Mouse (Mus musculus) intestine, embryonic 16.5 days (tissue): Measurements from ENCODE around the gene Idh3b. TPM values are rescaled to one million over a fixed set of nuclear protein-coding genes. Genes with fewer than 3 reads are reported as not detected.
A peak's percentile ranks its signal among the peaks of the same experiment; 100 is the strongest.

Experiments
- ATAC-seq: fragments of 200-750 bp; cut with Nextera tagmentation; 2 replicates; pipeline ENCODE4 v1.8.0; 2017; ENCODE audit warnings: moderate TSS enrichment, moderate library complexity
- H3K27ac ChIP-seq: fragments of 300-500 bp; sonication (generic); 2 replicates; pipeline ENCODE4 v1.5.1; 2014; ENCODE audit warnings: mild to moderate bottlenecking, low read length
- H3K27me3 ChIP-seq: fragments of 300-500 bp; sonication (generic); replicated peaks from 2 replicates; pipeline ENCODE4 v1.6.1; 2014; ENCODE audit warnings: low read length, control low read depth, mixed read lengths; ENCODE audit not compliant: control insufficient read depth, insufficient read depth
- H3K36me3 ChIP-seq: fragments of 300-500 bp; sonication (generic); 2 replicates; pipeline ENCODE4 v1.6.1; 2014; ENCODE audit warnings: low read length, control low read depth; ENCODE audit not compliant: control insufficient read depth, insufficient read depth
- H3K4me1 ChIP-seq: fragments of 300-500 bp; sonication (generic); 2 replicates; pipeline ENCODE4 v1.6.1; 2014; ENCODE audit warnings: low read length, control low read depth, mixed read lengths; ENCODE audit not compliant: control insufficient read depth, insufficient read depth
- H3K4me2 ChIP-seq: fragments of 300-500 bp; sonication (generic); 2 replicates; pipeline ENCODE4 v1.6.1; 2014; ENCODE audit warnings: low read depth, low read length, control low read depth
- H3K4me3 ChIP-seq: fragments of 300-500 bp; sonication (generic); 2 replicates; pipeline ENCODE4 v1.5.1; 2014; ENCODE audit warnings: mild to moderate bottlenecking, low read length
- H3K9ac ChIP-seq: fragments of 300-500 bp; sonication (generic); 2 replicates; pipeline ENCODE4 v1.6.1; 2014; ENCODE audit warnings: low read depth, low read length
- H3K9me3 ChIP-seq: fragments of 300-500 bp; sonication (generic); 2 replicates; pipeline ENCODE4 v1.6.1; 2016; ENCODE audit warnings: low read length, control low read depth; ENCODE audit not compliant: control insufficient read depth
- WGBS: fragments of 180-500 bp; shearing (Covaris S2); extraction: QIAGEN DNeasy Blood & Tissue Kit; methylation state at CpG from one replicate; pipeline ENCODE4 v1.1.7; 2014; 5-methylcytosine and 5-hydroxymethylcytosine counted together
- polyA plus RNA-seq: library from polyadenylated mRNA; unstranded; fragments of >200 nt; fragmentation: Nextera tagmentation; extraction: Ambion mirVana; gene quantifications from 2 replicates; pipeline ENCODE4 v1.2.1, GENCODE M21; 2015

The Idh3b gene
- polyA plus RNA-seq, 1 experiment from 2014 or later = 308 TPM

- Histone ChIP-seq H3K9me3 (no peaks in the 10 kb centered on the region), H3K4me3 (peak overlapping the region; percentile 73), H3K27me3 (peaks cover 12% of the 10 kb centered on the region), H3K36me3 (no peaks in the 10 kb centered on the region), H3K4me1 (peaks cover 21% of the 10 kb centered on the region), H3K4me2 (peak overlapping the region; percentile 84), H3K27ac (no peak overlapping the region), H3K9ac (peak overlapping the region; percentile 77)
- peak; percentile 12; the same call in 1 of the 2 replicates for ATAC-seq
- WGBS = 10% methylated on average over 20 of the region's 20 CpGs
Observed at GRCm38 (mm10) chr2:130294218-130294935, 10.0 kb upstream of the Idh3b start.

DNA sequence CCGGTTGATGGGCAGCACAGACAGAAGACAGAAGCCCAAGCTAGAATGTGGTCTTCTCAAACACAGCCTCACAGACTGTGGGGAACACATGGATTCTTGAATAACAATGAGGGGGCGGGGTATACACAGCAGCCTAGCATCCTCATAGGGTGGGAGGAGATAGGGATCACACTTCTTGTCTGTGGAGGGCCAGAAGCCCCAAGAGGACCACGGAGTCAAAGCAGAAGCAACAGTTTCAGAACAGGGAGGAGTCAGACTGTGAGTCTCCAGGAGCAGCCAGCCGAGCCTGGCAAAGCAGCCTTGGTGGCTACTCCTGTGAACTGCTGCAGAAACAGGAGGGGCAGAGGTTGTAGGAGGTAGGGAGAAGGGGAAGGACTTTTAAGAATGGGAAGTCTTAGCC lies 9.1 kb upstream of the Idh3b start:
- Histone ChIP-seq H3K27me3 (peaks cover 12% of the 10 kb centered on the region), H3K9ac (no peak overlapping the region), H3K4me3 (no peak overlapping the region), H3K4me1 (peaks cover 21% of the 10 kb centered on the region), H3K4me2 (no peak overlapping the region), H3K27ac (no peak overlapping the region), H3K36me3 (no peaks in the 10 kb centered on the region), H3K9me3 (no peaks in the 10 kb centered on the region)
- no peak for ATAC-seq
- 13% methylated on average over 4 of the region's 4 CpGs for WGBS

DNA sequence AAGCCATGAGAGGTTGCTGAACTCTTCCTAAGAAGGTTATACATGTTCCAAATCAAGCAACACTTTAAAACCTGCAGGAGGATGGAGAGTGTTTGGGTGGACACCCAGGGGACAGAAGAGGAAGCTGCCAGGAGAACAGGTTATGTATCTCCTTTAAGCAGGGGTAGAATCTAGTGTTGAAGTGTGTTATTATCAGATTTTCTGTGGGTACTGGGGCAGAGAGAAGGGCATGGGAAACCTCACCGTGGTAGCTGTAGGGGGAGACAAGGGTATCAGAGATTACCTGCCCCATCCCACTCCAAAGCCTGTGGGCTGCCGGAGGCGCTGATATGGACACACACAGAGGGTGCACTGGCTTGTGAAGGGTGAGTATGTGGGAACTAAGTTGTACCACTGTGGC lies 8.7 kb upstream of the Idh3b start:
- no peak for ATAC-seq
- H3K27ac ChIP-seq = no peak overlapping the region
- H3K4me2 ChIP-seq = no peak overlapping the region
- peaks cover 12% of the 10 kb centered on the region for H3K27me3 ChIP-seq
- 50% methylated on average over 3 of the region's 3 CpGs for WGBS
- H3K9ac ChIP-seq = no peak overlapping the region
- H3K4me3 ChIP-seq = no peak overlapping the region
- H3K36me3 ChIP-seq = no peaks in the 10 kb centered on the region
- peaks cover 21% of the 10 kb centered on the region for H3K4me1 ChIP-seq
- H3K9me3 ChIP-seq = no peaks in the 10 kb centered on the region

DNA sequence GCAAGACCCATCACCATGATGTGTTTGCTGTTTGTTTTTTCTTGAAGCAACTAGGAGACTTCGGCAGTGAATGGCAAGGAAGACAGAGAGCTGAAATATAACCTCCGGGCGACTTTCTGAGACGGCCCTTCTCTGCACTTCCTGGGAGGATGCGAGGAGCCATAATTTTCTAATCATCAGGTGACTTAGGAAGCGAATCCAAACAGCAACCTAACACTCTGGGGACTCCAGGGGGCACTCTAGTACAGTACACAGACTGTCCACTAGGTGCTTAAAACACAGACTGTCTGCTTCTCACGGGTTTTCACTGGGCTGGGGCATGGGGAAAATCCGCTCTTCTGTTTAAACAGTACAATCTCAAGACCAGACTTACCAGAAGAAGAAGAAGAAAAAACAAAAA lies 7.1 kb upstream of the Idh3b start:
- ATAC-seq = peak; percentile 47
- H3K27ac ChIP-seq = no peak overlapping the region
- peaks cover 16% of the 10 kb centered on the region for H3K4me1 ChIP-seq
- H3K4me2 ChIP-seq = no peak overlapping the region
- H3K4me3 ChIP-seq = no peak overlapping the region
- H3K9ac ChIP-seq = peak overlapping the region; percentile 26; the same call in 1 of the 2 replicates
- 6% methylated on average over 8 of the region's 8 CpGs for WGBS
- H3K27me3 ChIP-seq = peaks cover 7% of the 10 kb centered on the region; the same call in 1 of the 2 replicates
- no peaks in the 10 kb centered on the region for H3K36me3 ChIP-seq
- H3K9me3 ChIP-seq = no peaks in the 10 kb centered on the region

DNA sequence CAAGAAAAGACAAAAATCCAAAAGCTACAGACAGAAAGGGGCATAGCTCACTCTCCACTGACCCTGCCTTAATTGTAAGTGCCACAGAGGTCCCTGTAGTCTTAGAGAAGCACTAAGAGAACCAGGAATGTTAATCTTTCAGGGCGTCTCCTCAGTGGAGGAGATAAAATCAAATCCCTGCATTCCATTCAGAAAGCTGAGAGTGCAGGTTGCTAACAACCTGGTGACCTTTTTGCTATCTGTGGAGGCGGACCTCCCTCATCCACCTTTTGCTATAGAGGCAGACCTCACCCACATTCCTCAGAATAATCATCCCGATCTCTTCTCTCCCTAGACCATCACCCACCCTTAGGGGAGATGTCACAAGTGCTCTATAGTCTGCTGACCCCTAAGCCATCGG lies 4.7 kb upstream of the Idh3b start:
- no peaks in the 10 kb centered on the region for H3K27me3 ChIP-seq
- H3K27ac ChIP-seq = no peak overlapping the region
- no peak overlapping the region for H3K9ac ChIP-seq
- no peaks in the 10 kb centered on the region for H3K36me3 ChIP-seq
- H3K9me3 ChIP-seq = no peaks in the 10 kb centered on the region
- H3K4me1 ChIP-seq = peaks cover 8% of the 10 kb centered on the region; the same call in 1 of the 2 replicates
- H3K4me3 ChIP-seq = no peak overlapping the region
- 53% methylated on average over 4 of the region's 4 CpGs for WGBS
- no peak overlapping the region for H3K4me2 ChIP-seq
- ATAC-seq = peak; percentile 8

DNA sequence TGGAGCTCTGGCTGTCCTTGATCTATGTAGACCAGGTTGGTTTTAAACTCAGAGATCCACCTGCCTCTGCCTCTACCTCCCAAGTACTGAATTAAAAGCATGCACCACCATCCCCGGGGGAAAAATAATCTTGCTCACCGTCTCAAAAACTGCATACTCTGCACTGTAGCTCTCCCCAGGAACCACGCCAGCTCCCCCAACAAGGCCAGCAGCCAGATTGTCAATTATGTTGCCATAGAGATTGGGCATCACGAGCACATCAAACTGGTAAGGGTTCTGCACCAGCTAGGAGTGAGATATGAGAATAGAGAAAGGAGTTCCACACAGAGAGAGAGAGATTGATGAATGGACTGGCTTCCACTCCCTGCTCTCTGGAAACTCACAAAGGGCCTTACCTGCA lies 3.5 kb downstream of the Idh3b start:
- Histone ChIP-seq H3K36me3 (peaks cover 29% of the 10 kb centered on the region), H3K9me3 (no peaks in the 10 kb centered on the region), H3K27me3 (no peaks in the 10 kb centered on the region), H3K4me3 (no peak overlapping the region), H3K4me1 (peaks cover 19% of the 10 kb centered on the region), H3K4me2 (no peak overlapping the region), H3K27ac (no peak overlapping the region), H3K9ac (no peak overlapping the region)
- no peak for ATAC-seq
- 69% methylated on average over 4 of the region's 4 CpGs for WGBS

GRCm38 (mm10) chr2:130280224-130280623 lies 4.1 kb downstream of the Idh3b start:
- H3K9me3 ChIP-seq = no peaks in the 10 kb centered on the region
- no peak overlapping the region for H3K4me3 ChIP-seq
- no peaks in the 10 kb centered on the region for H3K27me3 ChIP-seq
- H3K36me3 ChIP-seq = peaks cover 32% of the 10 kb centered on the region
- H3K9ac ChIP-seq = no peak overlapping the region; the same call in 1 of the 2 replicates
- no peak for ATAC-seq
- H3K4me2 ChIP-seq = no peak overlapping the region
- WGBS = 62% methylated on average over 7 of the region's 7 CpGs
- H3K4me1 ChIP-seq = peaks cover 25% of the 10 kb centered on the region
- no peak overlapping the region; the same call in 1 of the 2 replicates for H3K27ac ChIP-seq

DNA sequence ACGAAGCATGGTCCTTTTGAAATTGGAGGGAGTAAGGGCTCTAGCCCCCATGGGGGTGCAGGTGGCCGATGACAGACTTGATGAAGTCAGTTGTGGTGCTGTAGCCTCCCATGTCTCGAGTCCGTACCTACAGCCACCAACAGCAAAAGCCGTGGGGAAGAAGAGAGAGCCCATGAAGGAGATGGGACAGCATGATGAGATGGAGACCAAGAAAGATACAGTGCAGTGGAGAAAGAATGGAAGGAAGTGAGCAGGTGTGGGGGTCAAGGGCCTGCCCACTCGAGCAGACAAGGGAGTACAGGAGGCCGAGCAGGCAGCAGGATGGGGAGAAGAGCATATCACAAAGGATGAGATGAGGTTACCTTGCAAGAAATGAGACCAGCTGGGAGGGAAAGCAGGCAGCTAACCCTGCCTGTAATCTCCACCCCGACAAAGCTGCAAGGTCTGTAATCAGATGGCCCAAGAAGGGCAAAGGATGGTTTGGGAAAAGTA lies 4.7 kb downstream of the Idh3b start:
- WGBS = 49% methylated on average over 8 of the region's 8 CpGs
- H3K9ac ChIP-seq = no peak overlapping the region
- no peak overlapping the region for H3K27ac ChIP-seq
- no peak overlapping the region for H3K4me3 ChIP-seq
- no peak overlapping the region for H3K4me2 ChIP-seq
- H3K4me1 ChIP-seq = peaks cover 28% of the 10 kb centered on the region
- ATAC-seq = no peak
- no peaks in the 10 kb centered on the region for H3K27me3 ChIP-seq
- H3K36me3 ChIP-seq = peaks cover 32% of the 10 kb centered on the region
- no peaks in the 10 kb centered on the region for H3K9me3 ChIP-seq

- H3K4me3 ChIP-seq = peak overlapping the region; percentile 94
Observed at GRCm38 (mm10) chr2:130275649-130276048, 8.7 kb downstream of the Idh3b start.

More at GRCm38 (mm10) chr2:130275649-130276048, 8.7 kb downstream of the Idh3b start:
- H3K9ac ChIP-seq = peak overlapping the region; percentile 96; the same call in 1 of the 2 replicates
- H3K4me1 ChIP-seq = peaks cover 20% of the 10 kb centered on the region
- ATAC-seq = no peak
- no peaks in the 10 kb centered on the region for H3K27me3 ChIP-seq
- H3K9me3 ChIP-seq = no peaks in the 10 kb centered on the region
- peak overlapping the region; percentile 92 for H3K4me2 ChIP-seq
- 41% methylated on average over 6 of the region's 6 CpGs for WGBS
- H3K36me3 ChIP-seq = peaks cover 29% of the 10 kb centered on the region
- no peak overlapping the region for H3K27ac ChIP-seq
